Mouse (Mus musculus): Measurements from ENCODE around the gene Gm17555. TPM values are rescaled to one million over a fixed set of nuclear protein-coding genes. Genes with fewer than 3 reads are reported as not detected.
"Not testable (repeated sequence)": the region's sequence is repeated elsewhere in the genome, so short reads cannot be mapped to it uniquely, and the experiment has no call there.

Gene Gm17555
- total RNA-seq (2021): not detected

DNA sequence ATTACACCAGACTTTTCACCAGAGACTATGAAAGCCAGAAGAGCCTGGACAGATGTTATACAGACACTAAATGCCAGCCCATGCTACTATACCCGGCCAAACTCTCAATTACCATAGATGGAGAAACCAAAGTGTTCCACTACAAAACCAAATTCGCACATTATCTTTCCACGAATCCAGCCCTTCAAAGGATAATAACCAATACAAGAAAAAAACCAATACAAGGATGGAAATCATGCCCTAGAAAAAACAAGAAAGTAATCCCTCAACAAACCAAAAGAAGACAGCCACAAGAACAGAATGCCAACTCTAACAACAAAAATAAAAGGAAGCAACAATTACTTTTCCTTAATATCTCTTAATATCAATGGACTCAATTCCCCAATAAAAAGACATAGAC, at the start of gene Gm17555:
Gene Gm17555, plus strand, starts transcription at position 301 of the 400 bp plus-strand sequence.
- DNase-seq; intact Hi-C loops (cut with DNase I): not testable (repeated sequence)

DNA sequence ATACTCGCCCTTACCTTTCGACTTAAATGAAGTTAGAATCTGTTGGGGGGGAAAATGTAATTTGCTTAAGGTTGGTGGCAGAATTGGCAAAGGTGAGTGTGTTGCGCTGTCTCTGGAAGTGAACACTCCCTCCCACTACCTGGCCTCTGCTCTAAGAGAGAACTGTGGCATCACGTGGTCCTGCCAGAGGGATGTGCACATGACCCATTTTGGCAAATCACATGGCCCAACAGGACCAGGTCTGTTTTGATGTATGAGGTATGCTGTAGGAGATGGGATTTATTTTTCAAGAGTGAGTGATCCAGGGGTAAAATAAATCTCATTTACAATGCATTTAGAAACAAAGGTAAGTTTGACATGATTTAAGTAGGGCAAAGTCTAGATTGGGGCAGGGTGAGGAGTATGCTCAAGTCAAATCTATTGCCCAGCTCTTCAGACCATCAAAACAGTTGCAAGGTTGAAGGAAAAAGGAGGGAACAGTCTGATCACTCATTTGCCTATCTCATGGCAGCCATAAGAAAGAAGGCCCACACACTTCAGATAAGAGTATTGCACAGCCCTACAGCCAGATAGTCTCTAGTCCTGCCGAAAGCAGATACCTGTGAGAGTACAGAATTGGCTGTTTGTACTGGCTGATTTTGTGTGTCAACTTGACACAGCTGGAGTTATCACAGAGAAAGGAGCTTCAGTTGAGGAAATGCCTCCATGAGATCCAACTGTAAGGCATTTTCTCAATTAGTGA, 49.5 kb upstream of the Gm17555 start:
- intact Hi-C loops (cut with DNase I): no loop called here
- no peak for DNase-seq

DNA sequence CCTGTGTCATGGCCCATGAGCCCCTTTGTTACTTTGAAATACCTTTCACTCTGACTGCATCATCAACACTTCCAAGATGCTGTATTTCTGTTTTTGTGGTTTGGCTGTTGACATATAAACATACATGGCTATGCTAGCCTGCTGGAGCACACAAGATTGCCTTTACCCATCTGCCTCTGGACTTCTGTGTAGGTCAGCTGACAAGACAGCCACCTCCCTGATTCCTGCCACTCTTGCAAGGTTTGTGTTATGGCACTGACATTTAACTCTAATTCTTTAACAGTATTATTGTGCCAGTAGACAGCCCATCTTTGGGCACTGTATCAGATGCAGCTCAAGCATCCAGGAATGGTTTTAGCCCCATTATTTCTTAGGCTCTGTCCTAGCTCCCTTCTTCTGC, 48.6 kb upstream of the Gm17555 start:
- DNase-seq: no peak
- intact Hi-C loops (cut with DNase I): no loop called here

DNA sequence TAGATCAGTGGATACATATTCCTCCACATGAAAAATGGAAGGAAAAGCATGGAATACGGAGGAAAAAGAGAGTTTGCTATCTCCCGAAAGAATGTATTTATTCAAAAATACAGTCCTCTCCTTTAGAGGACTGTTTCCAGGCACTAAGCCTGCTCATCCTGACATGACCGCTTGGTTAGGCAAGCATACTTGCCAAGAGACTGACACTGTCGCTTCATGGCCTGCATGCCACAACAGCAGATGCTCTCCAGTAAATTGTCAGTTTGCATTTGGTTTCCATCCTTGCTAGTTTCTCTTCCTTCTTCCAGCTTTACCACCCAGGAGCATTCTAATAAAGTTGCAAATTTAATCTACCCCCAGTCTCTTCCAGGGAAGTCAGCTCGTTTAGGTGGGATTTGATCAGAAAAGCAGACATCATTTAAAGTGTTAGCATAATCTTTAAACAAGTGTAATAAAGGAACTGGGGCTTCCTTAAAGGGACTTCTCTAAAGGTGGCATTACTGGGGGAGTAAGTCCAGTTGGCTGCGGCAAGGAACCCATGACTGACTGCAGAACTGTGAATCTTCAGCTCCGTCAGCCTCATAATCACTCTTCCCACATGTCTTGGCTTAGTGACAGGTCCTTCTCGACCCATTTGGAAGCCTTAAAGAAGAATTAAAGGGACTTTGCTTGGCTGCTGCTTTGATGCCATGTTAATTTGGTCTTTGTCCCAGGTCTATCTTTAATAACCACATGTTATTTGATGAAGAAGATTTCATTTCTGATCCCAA, 47.9 kb upstream of the Gm17555 start:
- DNase-seq: peak; percentile 8
- intact Hi-C loops (cut with DNase I): no loop called here

DNA sequence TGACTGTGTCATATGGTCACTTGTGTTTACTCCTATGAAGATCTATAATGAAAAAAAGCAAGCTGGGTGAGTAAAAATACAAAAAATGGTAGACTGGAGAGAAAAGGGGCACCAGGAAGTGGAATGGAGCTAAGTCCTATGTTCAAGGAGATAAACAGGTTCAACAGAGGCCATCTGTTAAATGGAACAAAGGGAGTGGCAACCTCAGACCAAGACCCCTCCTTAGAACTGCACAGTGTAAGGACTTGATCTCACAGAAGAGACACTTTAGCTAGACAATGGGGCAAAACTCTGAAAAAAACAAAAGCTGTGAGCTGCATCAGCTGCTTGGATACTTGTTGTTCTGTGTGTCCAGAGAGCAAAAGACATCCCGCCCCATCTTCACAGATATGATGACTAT, 43.5 kb upstream of the Gm17555 start:
- intact Hi-C loops (cut with DNase I): no loop called here

DNA sequence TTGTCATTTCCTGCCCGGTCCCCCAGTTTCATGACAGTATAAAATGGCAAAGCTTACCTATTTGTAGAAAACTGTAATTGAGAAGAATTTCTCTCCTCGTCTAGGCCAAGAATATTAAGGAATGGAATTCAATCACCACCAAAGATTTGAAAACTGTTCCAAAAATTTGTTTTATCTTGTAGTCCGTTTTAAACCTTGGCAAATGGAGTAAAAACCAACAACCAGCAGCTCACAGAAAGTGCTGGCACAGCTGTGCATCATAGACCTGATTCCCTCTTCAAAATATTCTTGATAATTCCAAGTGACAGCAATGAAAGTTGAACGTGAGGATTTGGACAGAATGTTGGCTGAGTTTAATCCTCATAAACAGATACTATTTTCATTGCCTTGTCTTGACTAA, 23.6 kb upstream of the Gm17555 start:
- intact Hi-C loops (cut with DNase I): no loop called here
- DNase-seq: no peak

More for the DNA sequence above, 43.5 kb upstream of the Gm17555 start:
- no peak for DNase-seq

GRCm38 (mm10) chr2:126192129-126192528, 22.8 kb upstream of the Gm17555 start:
- no peak for DNase-seq
- intact Hi-C loops (cut with DNase I): no loop called here

GRCm38 (mm10) chr2:126195631-126196356, 19.1 kb upstream of the Gm17555 start:
- no peak for DNase-seq
- intact Hi-C loops (cut with DNase I): no loop called here

DNA sequence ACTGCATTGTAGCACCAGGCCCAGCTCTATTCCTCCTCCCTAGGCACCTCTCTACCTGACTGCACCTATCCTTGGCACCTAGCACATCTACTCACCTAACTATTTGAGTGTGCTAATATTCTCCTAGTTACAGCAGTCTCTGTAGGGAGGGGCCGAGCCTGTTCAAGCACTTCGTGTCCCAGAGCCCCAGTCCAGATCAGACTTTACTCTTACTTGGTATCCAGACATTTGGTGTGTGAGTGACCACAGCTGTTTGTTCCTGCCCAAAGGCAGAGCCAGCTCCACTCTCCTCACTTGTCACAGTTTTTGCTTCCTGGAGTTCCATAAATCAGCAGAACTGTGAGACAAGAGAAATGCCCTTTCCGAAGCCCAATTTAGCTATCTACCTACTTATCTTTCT, 15.9 kb upstream of the Gm17555 start:
- no peak for DNase-seq
- intact Hi-C loops (cut with DNase I): no loop called here

GRCm38 (mm10) chr2:126211011-126211680, 3.8 kb upstream of the Gm17555 start:
- intact Hi-C loops (cut with DNase I): no loop called here
- no peak for DNase-seq

DNA sequence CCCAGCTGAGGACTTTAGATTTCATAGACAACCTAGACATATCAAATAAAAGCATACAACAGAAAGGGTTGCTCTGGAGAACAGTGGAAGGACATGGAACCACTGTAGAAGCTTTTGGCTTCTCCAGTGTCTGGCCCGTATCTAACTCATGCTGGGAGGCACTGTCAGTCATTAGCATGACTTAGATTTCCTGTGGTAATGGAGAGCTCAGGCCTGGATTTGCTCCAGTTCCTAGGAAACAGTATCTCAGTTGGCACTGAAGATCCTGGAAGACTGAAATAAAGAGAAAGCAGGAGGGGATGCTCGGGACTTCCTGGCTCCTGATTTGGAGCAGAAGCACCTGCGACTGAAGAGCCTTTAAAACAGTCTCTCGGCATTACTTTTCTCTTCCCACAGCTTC, 12.7 kb downstream of the Gm17555 start:
- no peak for DNase-seq
- intact Hi-C loops (cut with DNase I): no loop called here

GRCm38 (mm10) chr2:126231731-126232130, 16.8 kb downstream of the Gm17555 start:
- DNase-seq: no peak
- intact Hi-C loops (cut with DNase I): no loop called here

GRCm38 (mm10) chr2:126236905-126237304, 22.0 kb downstream of the Gm17555 start:
- DNase-seq: peak; percentile 7
- intact Hi-C loops (cut with DNase I): no loop called here

- intact Hi-C loops (cut with DNase I): no loop called here
- DNase-seq: peak; percentile 16
Observed at GRCm38 (mm10) chr2:126245446-126245845, 30.5 kb downstream of the Gm17555 start.

DNA sequence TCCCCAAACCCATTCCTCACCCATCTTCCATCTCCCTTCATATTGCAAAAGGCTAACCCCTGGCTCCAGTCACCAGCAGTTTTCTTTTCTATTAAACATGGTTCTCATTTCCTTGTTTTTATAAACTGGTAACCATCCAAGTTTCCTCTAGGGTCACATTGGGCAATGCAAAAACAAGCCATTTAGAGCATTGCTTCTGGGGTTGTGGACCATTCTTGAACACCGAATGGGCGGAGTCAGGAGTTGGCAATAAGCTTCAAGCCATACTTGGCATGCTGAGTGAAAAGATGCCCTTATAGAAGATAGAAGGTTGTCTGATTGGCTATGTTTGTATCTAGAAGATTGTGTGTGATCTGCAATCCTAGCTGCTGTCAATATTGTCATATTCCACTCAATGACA, 33.6 kb downstream of the Gm17555 start:
- DNase-seq: no peak
- intact Hi-C loops (cut with DNase I): no loop called here

- intact Hi-C loops (cut with DNase I): no loop called here
- DNase-seq: no peak
Observed at GRCm38 (mm10) chr2:126252211-126252610, 37.3 kb downstream of the Gm17555 start.

Other genes starting within 250 kb of the Gm17555 start
- under 1 TPM; 0.42 to 0.72 TPM for gene Fgf7, start 180.4 kb upstream of the Gm17555 start, total RNA-seq (2021)
- not detected for gene Fam227b, start 63.1 kb upstream of the Gm17555 start, total RNA-seq (2021)
- 10 to 100 TPM; 11.8 to 12.5 TPM for gene Dtwd1, start 63.0 kb upstream of the Gm17555 start, total RNA-seq (2021)